Mouse (Mus musculus) lung, adult 2 months (tissue): Measurements from ENCODE around the gene Negr1.

Source experiments
- CTCF ChIP-seq: fragments of 200-500 bp; IDR thresholded peaks from 2 replicates; pipeline ENCODE4 v1.5.1; 2011; ENCODE audit warnings: mild to moderate bottlenecking, low read length, control low read depth; ENCODE audit not compliant: insufficient read depth
- POLR2A ChIP-seq: fragments of 200-500 bp; IDR thresholded peaks from 2 replicates; pipeline ENCODE4 v1.6.1; 2011; ENCODE audit warnings: low read depth, mild to moderate bottlenecking, control low read depth, low read length, borderline replicate concordance; ENCODE audit errors: extremely low read depth

GRCm38 (mm10) chr3:156766171-156766845 lies 204.7 kb downstream of the Negr1 start:
- TF ChIP-seq POLR2A = no peak
- TF ChIP-seq CTCF = no peak
